Mouse (Mus musculus): Measurements from ENCODE around the gene Gm40193.

DNA sequence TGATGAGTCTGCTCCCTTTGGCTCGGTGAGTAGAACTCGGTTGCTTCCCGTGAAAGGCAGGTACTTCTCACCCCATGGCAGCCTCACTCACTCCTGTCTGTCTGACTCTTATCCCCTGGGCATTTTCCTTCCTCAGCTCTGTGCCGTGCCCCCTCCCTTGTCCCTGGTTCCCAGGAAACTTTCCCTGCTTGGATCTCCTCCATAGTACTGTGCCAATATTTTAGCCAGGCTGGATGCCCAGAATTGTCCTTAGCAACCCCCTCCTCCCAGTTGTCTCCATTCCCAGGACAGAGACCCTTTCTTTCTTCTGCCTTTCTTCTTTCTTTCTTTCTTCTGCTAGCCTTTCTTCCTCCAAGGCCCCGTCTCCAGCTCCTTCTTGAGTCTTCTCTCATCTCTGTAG lies 8.7 kb upstream of the Gm40193 start:
- TF ChIP-seq CTCF (IDR thresholded peaks at IDR 0.05; ENCODE audit: control insufficient read depth, insufficient read depth, insufficient replicate concordance, low read depth, low read length) (no peak), POLR2A (IDR thresholded peaks at IDR 0.05; ENCODE audit: control insufficient read depth, low read depth, low read length) (no peak)
